Mouse (Mus musculus): ENCODE results near the gene Ccdc91. TPM values are rescaled to one million over a fixed set of nuclear protein-coding genes. Genes with fewer than 3 reads are reported as not detected.
A peak's percentile ranks its signal among the peaks of the same experiment; 100 is the strongest.

Ccdc91 gene
- total RNA-seq (2014; rRNA removed) (29.0 and 30.8 TPM in 2 replicates), polyA plus RNA-seq (2012; rRNA removed) (19.8 and 21.4 TPM in 2 replicates)

GRCm38 (mm10) chr6:147475727-147476613, at the start of gene Ccdc91:
TSS of gene Ccdc91 (plus strand) at chr6:147475828.
- H3K4me3 ChIP-seq (ENCODE audit: insufficient read depth, low read depth, low read length) = peak within 1 kb of the TSS; percentile 99
- 0 out of 2 replicates have a peak, but pooled peaks have one; percentile 20 for TF ChIP-seq POLR2A (IDR thresholded peaks at IDR 0.05; ENCODE audit: extremely low read depth, insufficient read depth, low read length)
- no peak for TF ChIP-seq CTCF (IDR thresholded peaks at IDR 0.05; ENCODE audit: low read depth, low read length)
- no peaks in the 10 kb centered on the region for H3K27me3 ChIP-seq (ENCODE audit: control insufficient read depth, insufficient read depth, low read length)
- H3K27ac ChIP-seq (replicated peaks; ENCODE audit: insufficient read depth, low read depth, low read length) = peak within 1 kb of the TSS; percentile 75
- DNase-seq (ENCODE audit: extremely low read depth, low read depth, low spot score) = peak; percentile 83
- WGBS = under 1% methylated on average over 78 of the region's 78 CpGs
- peaks cover 3% of the 10 kb centered on the region; the same call in 1 of the 2 replicates for H3K79me2 ChIP-seq (ENCODE audit: control insufficient read depth, insufficient read depth, low read length)
- peak within 1 kb of the TSS; percentile 88 for H3K9ac ChIP-seq (ENCODE audit: low read depth, low read length)
- H3K4me1 ChIP-seq (ENCODE audit: control insufficient read depth, insufficient read depth, low read length) = peaks cover 7% of the 10 kb centered on the region; the same call in 1 of the 2 replicates
- H3K36me3 ChIP-seq (ENCODE audit: control insufficient read depth, insufficient read depth, low read length) = no peaks in the 10 kb centered on the region

GRCm38 (mm10) chr6:147426927-147427487, 48.6 kb upstream of the Ccdc91 start:
- 90% methylated on average over 11 of the region's 11 CpGs for WGBS
- Histone ChIP-seq H3K9ac (ENCODE audit: low read depth, low read length) (no peak overlapping the region), H3K36me3 (ENCODE audit: control insufficient read depth, insufficient read depth, low read length) (no peaks in the 10 kb centered on the region), H3K27ac (replicated peaks; ENCODE audit: insufficient read depth, low read depth, low read length) (no peak overlapping the region), H3K79me2 (ENCODE audit: control insufficient read depth, insufficient read depth, low read length) (no peaks in the 10 kb centered on the region), H3K4me1 (ENCODE audit: control insufficient read depth, insufficient read depth, low read length) (no peaks in the 10 kb centered on the region), H3K4me3 (ENCODE audit: insufficient read depth, low read depth, low read length) (no peak overlapping the region), H3K27me3 (ENCODE audit: control insufficient read depth, insufficient read depth, low read length) (no peaks in the 10 kb centered on the region; the same call in 1 of the 2 replicates)
- DNase-seq (ENCODE audit: extremely low read depth, low read depth, low spot score) = no peak
- no peak for TF ChIP-seq POLR2A (IDR thresholded peaks at IDR 0.05; ENCODE audit: extremely low read depth, insufficient read depth, low read length)
- TF ChIP-seq CTCF (IDR thresholded peaks at IDR 0.05; ENCODE audit: low read depth, low read length) = no peak

- no peaks in the 10 kb centered on the region for H3K36me3 ChIP-seq (ENCODE audit: control insufficient read depth, insufficient read depth, low read length)
- no peaks in the 10 kb centered on the region for H3K79me2 ChIP-seq (ENCODE audit: control insufficient read depth, insufficient read depth, low read length)
- DNase-seq (ENCODE audit: extremely low read depth, low read depth, low spot score) = no peak
- no peaks in the 10 kb centered on the region for H3K4me1 ChIP-seq (ENCODE audit: control insufficient read depth, insufficient read depth, low read length)
- TF ChIP-seq POLR2A (IDR thresholded peaks at IDR 0.05; ENCODE audit: extremely low read depth, insufficient read depth, low read length) (no peak), CTCF (IDR thresholded peaks at IDR 0.05; ENCODE audit: low read depth, low read length) (no peak)
- no peak overlapping the region for H3K9ac ChIP-seq (ENCODE audit: low read depth, low read length)
- H3K4me3 ChIP-seq (ENCODE audit: insufficient read depth, low read depth, low read length) = no peak overlapping the region
- 88% methylated on average over 5 of the region's 5 CpGs for WGBS
- no peak overlapping the region for H3K27ac ChIP-seq (replicated peaks; ENCODE audit: insufficient read depth, low read depth, low read length)
- H3K27me3 ChIP-seq (ENCODE audit: control insufficient read depth, insufficient read depth, low read length) = no peaks in the 10 kb centered on the region
These were observed 19.9 kb upstream of the Ccdc91 start for GRCm38 (mm10) chr6:147455775-147456174.

GRCm38 (mm10) chr6:147458637-147459301, 16.9 kb upstream of the Ccdc91 start:
- Histone ChIP-seq H3K4me1 (ENCODE audit: control insufficient read depth, insufficient read depth, low read length) (no peaks in the 10 kb centered on the region), H3K27ac (replicated peaks; ENCODE audit: insufficient read depth, low read depth, low read length) (no peak overlapping the region), H3K79me2 (ENCODE audit: control insufficient read depth, insufficient read depth, low read length) (no peaks in the 10 kb centered on the region), H3K9ac (ENCODE audit: low read depth, low read length) (no peak overlapping the region), H3K4me3 (ENCODE audit: insufficient read depth, low read depth, low read length) (no peak overlapping the region), H3K27me3 (ENCODE audit: control insufficient read depth, insufficient read depth, low read length) (no peaks in the 10 kb centered on the region), H3K36me3 (ENCODE audit: control insufficient read depth, insufficient read depth, low read length) (no peaks in the 10 kb centered on the region)
- TF ChIP-seq POLR2A (IDR thresholded peaks at IDR 0.05; ENCODE audit: extremely low read depth, insufficient read depth, low read length) (no peak), CTCF (IDR thresholded peaks at IDR 0.05; ENCODE audit: low read depth, low read length) (no peak)
- no peak for DNase-seq (ENCODE audit: extremely low read depth, low read depth, low spot score)
- 89% methylated on average over 11 of the region's 11 CpGs for WGBS

GRCm38 (mm10) chr6:147470016-147470415, 5.6 kb upstream of the Ccdc91 start:
- DNase-seq (ENCODE audit: extremely low read depth, low read depth, low spot score) = no peak
- no peaks in the 10 kb centered on the region for H3K4me1 ChIP-seq (ENCODE audit: control insufficient read depth, insufficient read depth, low read length)
- H3K4me3 ChIP-seq (ENCODE audit: insufficient read depth, low read depth, low read length) = no peak overlapping the region
- H3K79me2 ChIP-seq (ENCODE audit: control insufficient read depth, insufficient read depth, low read length) = no peaks in the 10 kb centered on the region
- H3K27ac ChIP-seq (replicated peaks; ENCODE audit: insufficient read depth, low read depth, low read length) = no peak overlapping the region
- WGBS = 66% methylated on average over 5 of the region's 5 CpGs
- TF ChIP-seq CTCF (IDR thresholded peaks at IDR 0.05; ENCODE audit: low read depth, low read length) = no peak
- no peak for TF ChIP-seq POLR2A (IDR thresholded peaks at IDR 0.05; ENCODE audit: extremely low read depth, insufficient read depth, low read length)
- H3K36me3 ChIP-seq (ENCODE audit: control insufficient read depth, insufficient read depth, low read length) = no peaks in the 10 kb centered on the region
- H3K9ac ChIP-seq (ENCODE audit: low read depth, low read length) = no peak overlapping the region
- H3K27me3 ChIP-seq (ENCODE audit: control insufficient read depth, insufficient read depth, low read length) = no peaks in the 10 kb centered on the region

Measured in liver, adult 2 months (tissue).